Mouse (Mus musculus) neural tube, embryonic 14.5 days (tissue): ENCODE results near the gene Foxo3. TPM values are rescaled to one million over a fixed set of nuclear protein-coding genes. Genes with fewer than 3 reads are reported as not detected.
A peak's percentile ranks its signal among the peaks of the same experiment; 100 is the strongest.

Experiments used
- ATAC-seq: fragments of 200-750 bp; cut with Nextera tagmentation; 2 replicates; pipeline ENCODE4 v1.8.0; 2017; ENCODE audit warnings: low read depth, mild to moderate bottlenecking, moderate TSS enrichment, moderate library complexity
- H3K27ac ChIP-seq: fragments of 300-500 bp; sonication (generic); 2 replicates; pipeline ENCODE4 v1.5.1; 2014; ENCODE audit warnings: low read depth, mild to moderate bottlenecking, control low read depth, low read length, moderate library complexity, mixed read lengths
- H3K27me3 ChIP-seq: fragments of 300-500 bp; sonication (generic); 2 replicates; pipeline ENCODE4 v1.6.1; 2014; ENCODE audit warnings: low read length; ENCODE audit not compliant: control insufficient read depth, insufficient read depth
- H3K36me3 ChIP-seq: fragments of 300-500 bp; sonication (generic); 2 replicates; pipeline ENCODE4 v1.6.1; 2014; ENCODE audit warnings: low read length, mixed read lengths; ENCODE audit not compliant: control insufficient read depth, insufficient read depth
- H3K4me1 ChIP-seq: fragments of 300-500 bp; sonication (generic); 2 replicates; pipeline ENCODE4 v1.6.1; 2014; ENCODE audit warnings: low read length; ENCODE audit not compliant: control insufficient read depth, insufficient read depth
- H3K4me2 ChIP-seq: fragments of 300-500 bp; sonication (generic); 2 replicates; pipeline ENCODE4 v1.6.1; 2014; ENCODE audit warnings: mild to moderate bottlenecking, low read depth, low read length, control low read depth
- H3K4me3 ChIP-seq: fragments of 300-500 bp; sonication (generic); 2 replicates; pipeline ENCODE4 v1.5.1; 2014; ENCODE audit warnings: low read depth, low read length, control low read depth, mixed read lengths
- H3K9ac ChIP-seq: fragments of 300-500 bp; sonication (generic); replicated peaks from 2 replicates; pipeline ENCODE4 v1.6.1; 2014; ENCODE audit warnings: low read depth, mild to moderate bottlenecking, control low read depth, low read length, mixed read lengths
- H3K9me3 ChIP-seq: fragments of 300-500 bp; sonication (generic); 2 replicates; pipeline ENCODE4 v1.6.1; 2016; ENCODE audit warnings: low read length; ENCODE audit not compliant: control insufficient read depth
- WGBS: fragments of 180-500 bp; shearing (Covaris S2); extraction: QIAGEN DNeasy Blood & Tissue Kit; methylation state at CpG from one replicate; pipeline ENCODE4 v1.1.7; 2014; 5-methylcytosine and 5-hydroxymethylcytosine counted together
- polyA plus RNA-seq: library from polyadenylated mRNA; unstranded; fragments of >200 nt; fragmentation: Nextera tagmentation; extraction: Ambion mirVana; gene quantifications from 2 replicates; pipeline ENCODE4 v1.2.1, GENCODE M21; 2014

The Foxo3 gene
- polyA plus RNA-seq, 1 experiment from 2014 or later: 6.1 TPM

GRCm38 (mm10) chr10:42174283-42174682, 102.3 kb downstream of the Foxo3 start:
- no peaks in the 10 kb centered on the region for H3K27me3 ChIP-seq
- WGBS: 86% methylated on average over 5 of the region's 5 CpGs
- no peak overlapping the region for H3K4me2 ChIP-seq
- H3K9ac ChIP-seq: no peak overlapping the region
- no peaks in the 10 kb centered on the region for H3K9me3 ChIP-seq
- no peaks in the 10 kb centered on the region for H3K36me3 ChIP-seq
- H3K4me3 ChIP-seq: no peak overlapping the region
- H3K4me1 ChIP-seq: no peaks in the 10 kb centered on the region
- no peak for ATAC-seq
- H3K27ac ChIP-seq: no peak overlapping the region

GRCm38 (mm10) chr10:42173839-42174238, 102.7 kb downstream of the Foxo3 start:
- Histone ChIP-seq H3K27ac (no peak overlapping the region), H3K27me3 (no peaks in the 10 kb centered on the region), H3K36me3 (no peaks in the 10 kb centered on the region), H3K4me1 (no peaks in the 10 kb centered on the region), H3K9me3 (no peaks in the 10 kb centered on the region), H3K9ac (no peak overlapping the region), H3K4me2 (no peak overlapping the region), H3K4me3 (no peak overlapping the region)
- no peak for ATAC-seq
- 15% methylated on average over 1 of the region's 1 CpGs for WGBS

DNA sequence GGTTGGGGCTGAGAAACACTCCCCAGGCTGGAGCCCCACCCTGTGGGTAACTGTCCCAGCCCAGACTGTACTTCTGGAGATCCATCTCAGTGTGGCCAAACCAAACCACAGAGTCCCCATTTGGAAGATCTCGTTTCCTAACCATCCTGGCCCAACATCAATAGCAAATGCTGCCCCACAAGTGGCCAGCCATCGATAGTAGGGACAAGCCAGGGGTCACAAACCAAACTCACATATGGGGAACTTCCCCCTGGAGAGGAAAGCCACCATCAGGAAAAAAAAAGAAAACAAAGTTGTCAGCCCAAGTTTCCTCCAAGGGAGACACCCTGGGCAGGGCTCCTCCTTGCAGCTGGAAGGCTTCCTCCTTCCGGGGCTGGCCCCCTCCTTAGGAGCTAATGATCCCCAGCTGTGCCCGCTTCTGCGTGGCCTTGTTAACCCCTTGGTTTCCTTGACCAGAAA, 105.6 kb downstream of the Foxo3 start:
- no peak for ATAC-seq
- Histone ChIP-seq H3K4me2 (no peak overlapping the region), H3K9me3 (no peaks in the 10 kb centered on the region), H3K4me1 (no peaks in the 10 kb centered on the region), H3K27me3 (no peaks in the 10 kb centered on the region), H3K9ac (no peak overlapping the region), H3K4me3 (no peak overlapping the region), H3K27ac (no peak overlapping the region), H3K36me3 (no peaks in the 10 kb centered on the region)
- 11% methylated on average over 5 of the region's 5 CpGs for WGBS

- no peak overlapping the region for H3K4me2 ChIP-seq
- no peak overlapping the region for H3K27ac ChIP-seq
- no peak overlapping the region for H3K4me3 ChIP-seq
- no peaks in the 10 kb centered on the region for H3K4me1 ChIP-seq
- no peak for ATAC-seq
- no peaks in the 10 kb centered on the region for H3K27me3 ChIP-seq
- H3K36me3 ChIP-seq: no peaks in the 10 kb centered on the region
- no peak overlapping the region for H3K9ac ChIP-seq
- 78% methylated on average over 5 of the region's 5 CpGs for WGBS
- H3K9me3 ChIP-seq: no peaks in the 10 kb centered on the region
Measured at GRCm38 (mm10) chr10:42170201-42170600, 106.4 kb downstream of the Foxo3 start.

DNA sequence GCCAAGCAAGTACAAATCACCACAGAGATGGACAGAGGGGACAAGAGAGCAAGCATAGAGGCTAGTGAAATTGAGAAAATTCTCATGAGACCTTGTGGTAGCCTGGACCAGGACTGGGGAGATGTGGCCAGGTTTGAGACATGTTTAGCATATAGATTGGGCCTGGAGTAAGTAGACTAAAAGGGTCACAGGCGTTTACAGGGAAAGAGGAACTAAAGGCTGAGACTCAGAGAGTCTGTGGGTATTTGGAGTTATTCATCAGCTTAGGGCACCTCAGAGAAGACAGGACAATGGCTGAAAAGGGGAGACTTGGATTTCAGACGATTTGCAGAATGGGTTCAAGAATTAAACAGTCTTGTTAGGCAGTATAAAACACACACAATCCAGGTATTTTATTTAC, 121.8 kb downstream of the Foxo3 start:
- Histone ChIP-seq H3K4me1 (peaks cover 3% of the 10 kb centered on the region; the same call in 1 of the 2 replicates), H3K9me3 (no peaks in the 10 kb centered on the region), H3K36me3 (no peaks in the 10 kb centered on the region), H3K4me2 (no peak overlapping the region), H3K9ac (no peak overlapping the region), H3K27ac (no peak overlapping the region), H3K27me3 (no peaks in the 10 kb centered on the region), H3K4me3 (no peak overlapping the region)
- 79% methylated on average over 2 of the region's 2 CpGs for WGBS
- ATAC-seq: no peak

DNA sequence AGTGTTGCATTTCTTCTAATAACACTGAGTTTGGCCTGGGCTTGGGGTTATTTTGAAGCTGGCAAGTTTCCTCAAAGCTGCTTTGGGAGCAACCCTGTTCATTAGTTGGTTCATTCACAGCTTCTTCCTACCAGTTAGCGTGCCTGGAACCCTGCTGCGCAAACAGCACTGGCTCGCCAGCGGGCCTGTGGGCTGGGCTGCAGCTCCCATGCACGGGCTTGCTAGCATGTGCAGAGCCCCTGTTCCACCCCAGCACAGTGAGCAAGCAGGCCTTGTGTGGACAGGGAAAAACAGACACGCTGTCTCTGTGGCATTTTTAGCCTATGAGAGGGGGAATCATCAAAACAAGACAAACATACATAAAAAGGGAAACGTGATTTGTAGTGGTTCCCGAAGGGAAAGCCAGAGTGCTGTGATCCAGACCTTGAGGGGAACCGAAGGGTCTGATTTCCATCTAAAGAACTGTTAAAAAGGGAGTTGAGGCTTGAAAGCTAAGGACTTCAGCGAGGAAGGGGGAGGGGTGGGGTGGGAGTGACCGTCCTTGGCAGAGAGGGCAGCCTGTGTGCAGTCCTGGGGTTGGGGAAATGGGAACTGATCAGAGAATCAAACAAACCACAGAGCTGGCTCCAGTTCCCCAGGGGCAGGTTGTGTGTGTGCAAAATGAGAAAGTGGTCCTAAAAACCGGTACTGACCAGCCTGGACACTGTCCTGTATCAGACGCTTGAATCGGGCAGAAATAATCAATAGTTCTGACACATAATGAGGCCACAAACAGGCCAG, 123.9 kb downstream of the Foxo3 start:
- no peak for ATAC-seq
- Histone ChIP-seq H3K27me3 (no peaks in the 10 kb centered on the region), H3K9ac (0 out of 2 replicates have a peak overlapping the region, but pooled peaks have one; percentile 7), H3K36me3 (no peaks in the 10 kb centered on the region), H3K4me1 (peaks cover 3% of the 10 kb centered on the region; the same call in 1 of the 2 replicates), H3K4me2 (no peak overlapping the region), H3K4me3 (no peak overlapping the region), H3K9me3 (no peaks in the 10 kb centered on the region), H3K27ac (no peak overlapping the region)
- 42% methylated on average over 14 of the region's 14 CpGs for WGBS

DNA sequence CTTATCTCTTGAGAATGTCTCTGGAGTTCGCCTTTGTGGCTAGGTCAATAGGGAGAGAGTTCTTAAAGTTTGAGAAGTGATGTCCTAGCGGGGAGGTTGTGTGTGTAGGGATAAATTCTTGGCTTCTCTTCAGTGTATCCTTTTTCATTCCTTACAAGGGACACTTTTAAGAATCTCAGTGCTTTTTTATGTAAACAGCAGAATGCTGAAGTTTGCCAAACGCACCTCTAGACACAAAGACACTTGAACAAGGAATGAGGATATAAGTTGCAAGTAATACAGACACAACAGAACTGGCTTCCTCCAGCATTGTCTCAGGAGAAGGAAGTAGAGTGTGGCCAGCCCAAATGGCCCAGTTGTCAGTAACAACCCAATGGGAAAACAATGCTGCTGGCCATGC, 126.8 kb downstream of the Foxo3 start:
- Histone ChIP-seq H3K4me3 (no peak overlapping the region), H3K27ac (no peak overlapping the region), H3K36me3 (no peaks in the 10 kb centered on the region), H3K27me3 (no peaks in the 10 kb centered on the region), H3K9me3 (no peaks in the 10 kb centered on the region), H3K4me1 (peaks cover 3% of the 10 kb centered on the region; the same call in 1 of the 2 replicates), H3K9ac (no peak overlapping the region), H3K4me2 (no peak overlapping the region)
- no peak for ATAC-seq
- WGBS: 93% methylated on average over 3 of the region's 3 CpGs

DNA sequence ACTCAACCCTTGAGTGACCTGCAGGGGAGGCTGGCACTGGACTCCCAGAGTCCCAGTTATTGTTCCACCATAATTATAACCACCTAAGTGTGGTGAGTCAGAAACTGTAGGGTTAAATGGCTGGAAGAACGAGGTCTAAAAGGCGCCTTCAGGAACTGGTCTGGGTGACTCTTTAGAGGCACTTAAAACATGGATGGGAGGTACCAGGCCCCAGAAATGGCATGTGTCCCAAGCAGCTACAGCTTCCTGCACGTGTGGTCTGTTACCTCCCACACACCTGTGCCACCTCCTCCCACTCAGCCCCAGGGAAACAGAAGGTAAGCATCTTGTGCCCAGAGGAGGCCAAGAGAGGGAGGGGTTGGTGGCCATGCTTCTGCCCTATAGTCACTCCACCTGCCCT, 128.2 kb downstream of the Foxo3 start:
- 77% methylated on average over 3 of the region's 3 CpGs for WGBS
- H3K27ac ChIP-seq: no peak overlapping the region
- H3K27me3 ChIP-seq: no peaks in the 10 kb centered on the region
- H3K36me3 ChIP-seq: no peaks in the 10 kb centered on the region
- peaks cover 3% of the 10 kb centered on the region; the same call in 1 of the 2 replicates for H3K4me1 ChIP-seq
- no peaks in the 10 kb centered on the region for H3K9me3 ChIP-seq
- no peak overlapping the region for H3K4me3 ChIP-seq
- H3K4me2 ChIP-seq: no peak overlapping the region
- no peak for ATAC-seq
- H3K9ac ChIP-seq: no peak overlapping the region

DNA sequence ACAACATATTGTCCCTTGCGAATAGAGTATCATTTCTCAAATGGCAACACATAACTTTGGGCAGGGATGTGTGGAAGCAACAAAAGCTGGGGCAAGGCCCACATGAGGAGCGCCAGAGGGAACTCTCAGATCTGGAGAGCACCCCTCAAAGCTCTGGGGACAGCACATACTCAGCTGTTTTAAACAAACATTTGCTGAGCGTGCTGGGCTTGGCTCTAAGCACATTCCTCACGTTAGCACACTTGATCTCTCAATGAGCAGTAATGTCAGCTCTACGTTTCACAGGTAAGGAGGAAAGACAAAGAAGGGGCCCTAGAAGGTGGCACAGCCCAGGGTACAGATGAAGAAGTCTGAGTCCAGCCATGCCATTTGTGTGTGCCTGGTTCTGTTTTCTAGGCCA, 131.3 kb downstream of the Foxo3 start:
- no peak overlapping the region for H3K4me2 ChIP-seq
- H3K36me3 ChIP-seq: no peaks in the 10 kb centered on the region
- no peak overlapping the region for H3K9ac ChIP-seq
- H3K4me1 ChIP-seq: no peaks in the 10 kb centered on the region
- no peak for ATAC-seq
- H3K4me3 ChIP-seq: no peak overlapping the region
- WGBS: 84% methylated on average over 5 of the region's 5 CpGs
- H3K9me3 ChIP-seq: no peaks in the 10 kb centered on the region
- no peaks in the 10 kb centered on the region for H3K27me3 ChIP-seq
- no peak overlapping the region for H3K27ac ChIP-seq
